Mouse (Mus musculus) gastrocnemius, postnatal 4 days (tissue): ENCODE data around the gene Foxn3. TPM values are rescaled to one million over a fixed set of nuclear protein-coding genes. Genes with fewer than 3 reads are reported as not detected.
A peak's percentile ranks its signal among the peaks of the same experiment; 100 is the strongest.

Source experiments
- DNase-seq, 2 experiments: peaks; one replicate each; pipeline ENCODE4 v3.0.0; 2021 to 2022; ENCODE audit warnings: low spot score in 2 of 2, mixed read lengths in 2 of 2
- long read RNA-seq, 2 experiments: library from polyadenylated mRNA; stranded (forward); transcript quantifications; one replicate each; pipeline ENCODE4 v2.0.0; 2021
- total RNA-seq, 2 experiments: library from RNA; stranded (reverse); gene quantifications; 2 replicates each; pipeline ENCODE4 v1.2.3; 2021

Foxn3 gene
- total RNA-seq, result 100 to 1,000 TPM; 184 to 217 TPM
- long read RNA-seq, experiment 1, transcript Foxn3-209 (6 exons, 2,882 nt), result major isoform, 25 of 171 reads
- long read RNA-seq, experiment 1, partial matches to known transcripts, result 6 of 171 reads
- long read RNA-seq, experiment 1, other reads (novel, unspliced or antisense), result 136 of 171 reads
- long read RNA-seq, experiment 2, transcript Foxn3-209 (6 exons, 2,882 nt), result major isoform, 41 of 227 reads
- long read RNA-seq, experiment 2, partial matches to known transcripts, result 8 of 227 reads
- long read RNA-seq, experiment 2, other reads (novel, unspliced or antisense), result 175 of 227 reads

- peak; percentile 70 to 82 for DNase-seq
These were observed at the start of gene Foxn3 for GRCm38 (mm10) chr12:99563219-99564059. TSS of gene Foxn3 (minus strand) at chr12:99563582.

- DNase-seq, result no peak
These were observed 48.9 kb upstream of the Foxn3 start for GRCm38 (mm10) chr12:99612181-99612871.

- no peak for DNase-seq
These were observed 47.5 kb upstream of the Foxn3 start for GRCm38 (mm10) chr12:99610868-99611267.

GRCm38 (mm10) chr12:99610069-99610815 is 46.9 kb upstream of the Foxn3 start:
- DNase-seq, result no peak

GRCm38 (mm10) chr12:99609643-99610042 is 46.3 kb upstream of the Foxn3 start:
- DNase-seq, result no peak

- no peak for DNase-seq
These were observed 45.0 kb upstream of the Foxn3 start for GRCm38 (mm10) chr12:99608279-99608955.

GRCm38 (mm10) chr12:99603381-99603780 is 40.0 kb upstream of the Foxn3 start:
- no peak for DNase-seq

GRCm38 (mm10) chr12:99601841-99602240 is 38.5 kb upstream of the Foxn3 start:
- DNase-seq, result no peak

- DNase-seq, result no peak
These were observed 38.0 kb upstream of the Foxn3 start for GRCm38 (mm10) chr12:99601392-99601791.

GRCm38 (mm10) chr12:99599606-99600005 is 36.2 kb upstream of the Foxn3 start:
- no peak for DNase-seq

GRCm38 (mm10) chr12:99596397-99596796 is 33.0 kb upstream of the Foxn3 start:
- no peak for DNase-seq

GRCm38 (mm10) chr12:99587338-99587737 is 24.0 kb upstream of the Foxn3 start:
- no peak for DNase-seq

- no peak for DNase-seq
These were observed 16.6 kb upstream of the Foxn3 start for GRCm38 (mm10) chr12:99579989-99580388.

- DNase-seq, result no peak
These were observed 13.3 kb upstream of the Foxn3 start for GRCm38 (mm10) chr12:99576682-99577081.

- no peak for DNase-seq
These were observed 10.9 kb upstream of the Foxn3 start for GRCm38 (mm10) chr12:99574299-99574698.

GRCm38 (mm10) chr12:99573036-99573435 is 9.7 kb upstream of the Foxn3 start:
- DNase-seq, result no peak

- DNase-seq, result no peak
These were observed 8.6 kb upstream of the Foxn3 start for GRCm38 (mm10) chr12:99571999-99572398.

- peak; percentile 47 to 64 for DNase-seq
These were observed 7.0 kb upstream of the Foxn3 start for GRCm38 (mm10) chr12:99570197-99570956.

- DNase-seq, result no peak
These were observed 2.2 kb upstream of the Foxn3 start for GRCm38 (mm10) chr12:99565606-99566005.
